Mouse (Mus musculus) megakaryocyte, embryonic 14.5 days (primary cell): ENCODE measurements around the gene Asb4. TPM values are rescaled to one million over a fixed set of nuclear protein-coding genes. Genes with fewer than 3 reads are reported as not detected.

ENCODE experiments used
- H3K27me3 ChIP-seq: replicated peaks from 2 replicates; pipeline ENCODE3; 2012; ENCODE audit warnings: inconsistent platforms
- H3K36me3 ChIP-seq: replicated peaks from 2 replicates; pipeline ENCODE3; 2012; ENCODE audit warnings: low read length, inconsistent platforms, mixed read lengths
- H3K4me1 ChIP-seq: 2 replicates; pipeline ENCODE4 v1.6.1; 2012; ENCODE audit warnings: inconsistent platforms
- H3K4me3 ChIP-seq: replicated peaks from 2 replicates; pipeline ENCODE3; 2012; ENCODE audit warnings: moderate library complexity, mild to moderate bottlenecking, inconsistent platforms
- H3K9me3 ChIP-seq: 2 replicates; pipeline ENCODE4 v1.6.1; 2012; ENCODE audit warnings: inconsistent platforms
- FLI1 ChIP-seq: IDR thresholded peaks from 2 replicates; pipeline ENCODE4 v1.6.1; 2012; ENCODE audit warnings: low read length, inconsistent platforms, mixed read lengths
- GATA1 ChIP-seq: IDR thresholded peaks from 3 replicates; pipeline ENCODE4 v1.6.1; 2012; ENCODE audit warnings: mixed read lengths, low read length, inconsistent platforms, borderline replicate concordance
- polyA plus RNA-seq: library from polyadenylated mRNA; stranded (reverse); fragments of >175 nt; gene quantifications from 2 replicates; pipeline ENCODE4 v1.2.3, GENCODE M21; 2012; ENCODE audit warnings: low replicate concordance; ENCODE audit not compliant: insufficient read depth

Asb4 gene
- polyA plus RNA-seq, 1 experiment, result not detected

GRCm38 (mm10) chr6:5481066-5481465 is 97.9 kb downstream of the Asb4 start:
- H3K9me3 ChIP-seq, result no peaks in the 10 kb centered on the region
- no peaks in the 10 kb centered on the region for H3K36me3 ChIP-seq
- no peaks in the 10 kb centered on the region for H3K4me1 ChIP-seq
- no peak overlapping the region for H3K4me3 ChIP-seq
- no peaks in the 10 kb centered on the region for H3K27me3 ChIP-seq
- TF ChIP-seq FLI1 (no peak), GATA1 (no peak)

GRCm38 (mm10) chr6:5482270-5482783 is 99.1 kb downstream of the Asb4 start:
- H3K27me3 ChIP-seq, result no peaks in the 10 kb centered on the region
- H3K4me1 ChIP-seq, result no peaks in the 10 kb centered on the region
- TF ChIP-seq GATA1 (no peak), FLI1 (no peak)
- H3K36me3 ChIP-seq, result no peaks in the 10 kb centered on the region
- H3K9me3 ChIP-seq, result no peaks in the 10 kb centered on the region
- H3K4me3 ChIP-seq, result no peak overlapping the region

Other genes starting within 250 kb of the Asb4 start
- gene Pon1, start 189.4 kb upstream of the Asb4 start, polyA plus RNA-seq, result not detected in 2 replicates
- 1.5 and 2.2 TPM in 2 replicates for gene Pon3, start 127.1 kb upstream of the Asb4 start, polyA plus RNA-seq
- gene Pon2, start 84.9 kb upstream of the Asb4 start, polyA plus RNA-seq, result 10.8 and 24.3 TPM in 2 replicates
- not detected in 2 replicates for gene Pdk4, start 112.9 kb downstream of the Asb4 start, polyA plus RNA-seq